Mouse (Mus musculus) layer of hippocampus, postnatal 25 days (tissue): ENCODE data around the gene Eaf1. TPM values are rescaled to one million over a fixed set of nuclear protein-coding genes. Genes with fewer than 3 reads are reported as not detected.
"Not testable (repeated sequence)": the region's sequence is repeated elsewhere in the genome, so short reads cannot be mapped to it uniquely, and the experiment has no call there.

Experiments used
- DNase-seq, 2 experiments: peaks; one replicate each; pipeline ENCODE4 v3.0.0; 2022; ENCODE audit warnings: mixed read lengths in 2 of 2, low spot score in 1 of 2; ENCODE audit errors: extremely low spot score in 1 of 2
- total RNA-seq, 2 experiments: library from RNA; stranded (reverse); gene quantifications; 2 replicates each; pipeline ENCODE4 v1.2.3; 2021

Gene Eaf1
- 10 to 100 TPM; 12.6 to 15.4 TPM for total RNA-seq

GRCm38 (mm10) chr14:31494349-31494974 is at the start of gene Eaf1:
Gene Eaf1 (plus strand): TSS chr14:31494399.
- DNase-seq: no peak

- no peak for DNase-seq
These were observed 45.2 kb upstream of the Eaf1 start for GRCm38 (mm10) chr14:31448994-31449393.

DNA sequence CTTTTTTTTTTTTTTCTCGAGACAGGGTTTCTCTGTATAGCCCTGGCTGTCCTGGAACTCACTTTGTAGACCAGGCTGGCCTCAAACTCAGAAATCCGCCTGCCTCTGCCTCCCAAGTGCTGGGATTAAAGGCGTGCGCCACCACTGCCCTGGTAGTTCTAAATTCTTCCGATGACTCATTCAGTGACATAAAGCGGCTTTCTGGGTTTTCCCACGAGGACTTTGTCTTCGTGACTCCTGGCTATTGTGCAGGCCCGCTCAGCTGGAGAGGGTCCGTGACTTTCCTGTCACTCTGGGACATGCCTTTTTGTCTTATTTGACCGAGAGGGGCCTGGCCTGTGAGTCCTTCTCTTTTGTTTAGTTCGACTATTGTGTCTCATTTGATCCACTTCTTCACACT is 40.3 kb upstream of the Eaf1 start:
- DNase-seq: not testable (repeated sequence)

- DNase-seq: no peak
These were observed 39.2 kb upstream of the Eaf1 start for GRCm38 (mm10) chr14:31454849-31455566.

- DNase-seq: no peak
These were observed 38.0 kb upstream of the Eaf1 start for GRCm38 (mm10) chr14:31456064-31456721.

DNA sequence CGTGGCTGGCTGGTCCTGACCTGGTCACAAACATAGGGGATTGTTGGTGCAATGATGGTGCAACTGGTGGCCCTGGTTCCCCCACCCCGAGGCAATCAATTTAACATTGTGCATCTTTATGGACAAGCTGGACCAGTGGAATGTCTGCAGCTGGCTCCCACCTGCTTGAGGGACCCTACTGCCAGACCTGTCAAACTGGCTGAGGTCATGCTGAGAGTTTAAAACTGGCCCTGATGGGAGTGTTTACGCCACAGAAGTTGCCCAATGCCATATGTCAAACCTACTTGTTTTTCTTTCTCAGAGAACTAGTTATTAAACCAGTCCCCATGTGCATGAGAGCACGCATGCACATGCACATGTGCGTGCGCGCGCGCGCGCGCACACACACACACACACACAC is 36.2 kb upstream of the Eaf1 start:
- DNase-seq: no peak

GRCm38 (mm10) chr14:31462226-31462625 is 32.0 kb upstream of the Eaf1 start:
- not testable (repeated sequence) for DNase-seq

DNA sequence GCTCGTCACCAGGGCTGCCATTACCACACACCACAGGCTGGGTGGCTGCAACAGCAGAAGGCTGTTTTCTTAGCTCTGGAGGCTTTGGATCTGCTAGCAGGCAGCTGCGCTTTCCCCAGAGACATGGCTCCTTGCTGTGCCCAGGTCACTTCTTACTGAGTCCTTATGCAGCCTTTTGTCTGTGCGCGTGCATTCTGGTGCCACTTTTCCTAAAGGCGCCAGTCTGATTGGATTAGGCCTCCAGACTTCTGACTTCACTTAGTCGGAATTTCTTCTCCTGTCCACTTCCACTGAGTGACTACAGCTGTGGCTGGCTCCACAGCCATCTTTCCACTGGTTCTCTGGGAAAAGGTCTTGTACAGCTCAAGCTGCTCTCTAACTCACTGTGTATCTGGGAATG is 31.3 kb upstream of the Eaf1 start:
- no peak for DNase-seq

DNA sequence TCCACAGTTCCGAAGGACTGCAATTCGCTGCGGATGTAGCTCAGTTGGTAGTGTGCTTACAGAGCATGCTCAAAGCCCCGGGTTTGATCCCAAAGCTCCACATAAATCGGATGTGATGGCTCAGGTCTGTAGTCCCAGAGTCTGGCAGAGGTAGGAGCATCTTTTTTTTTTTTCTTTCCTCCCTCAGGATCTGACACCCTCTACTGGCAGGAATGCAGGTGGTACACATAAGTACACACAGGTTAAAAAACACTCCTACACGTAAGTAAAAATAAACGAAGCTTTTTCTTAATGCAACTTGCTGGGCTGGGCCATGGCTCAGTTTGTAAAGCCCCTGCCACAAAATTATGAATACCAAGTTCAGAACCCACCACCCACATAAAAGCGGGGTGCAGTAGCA is 30.0 kb upstream of the Eaf1 start:
- DNase-seq: no peak

GRCm38 (mm10) chr14:31469711-31470110 is 24.5 kb upstream of the Eaf1 start:
- DNase-seq: no peak

DNA sequence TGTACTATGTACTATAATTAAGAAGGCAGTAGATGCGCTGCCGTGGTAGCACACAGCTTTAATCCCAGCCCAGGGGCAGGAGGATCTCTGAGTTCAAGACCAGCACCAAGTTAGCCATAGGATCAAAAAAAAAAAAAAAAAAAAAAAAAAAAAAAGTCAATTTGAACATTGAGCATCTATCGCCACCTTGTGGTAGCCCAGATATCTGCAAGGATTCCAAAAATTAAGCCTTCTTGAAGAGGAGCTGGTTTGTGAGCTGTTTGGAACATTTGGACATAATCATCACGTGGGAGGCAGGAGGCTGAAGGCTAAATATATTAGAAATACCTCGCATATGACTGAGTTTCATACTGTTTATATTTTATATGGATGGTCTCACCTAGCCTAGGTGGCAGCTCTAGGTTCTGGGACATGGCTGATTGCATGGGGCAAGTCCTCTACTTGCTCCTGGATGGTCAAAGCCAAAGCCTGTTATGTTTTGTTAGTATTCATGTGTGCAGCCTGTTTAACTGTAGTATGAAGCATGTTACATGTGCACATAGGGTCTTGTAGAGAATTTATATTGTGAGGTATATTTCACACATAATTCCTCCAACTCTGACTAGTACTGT is 21.6 kb upstream of the Eaf1 start:
- peak in 1 of 2 experiments; percentile 72 for DNase-seq

- DNase-seq: no peak
These were observed 20.9 kb upstream of the Eaf1 start for GRCm38 (mm10) chr14:31473297-31473696.

- DNase-seq: no peak
These were observed 11.8 kb upstream of the Eaf1 start for GRCm38 (mm10) chr14:31482417-31482816.

GRCm38 (mm10) chr14:31486465-31486864 is 7.7 kb upstream of the Eaf1 start:
- DNase-seq: no peak

GRCm38 (mm10) chr14:31488055-31488454 is 6.1 kb upstream of the Eaf1 start:
- no peak for DNase-seq

- DNase-seq: no peak
These were observed 298 bp upstream of the Eaf1 start for GRCm38 (mm10) chr14:31493901-31494300.

DNA sequence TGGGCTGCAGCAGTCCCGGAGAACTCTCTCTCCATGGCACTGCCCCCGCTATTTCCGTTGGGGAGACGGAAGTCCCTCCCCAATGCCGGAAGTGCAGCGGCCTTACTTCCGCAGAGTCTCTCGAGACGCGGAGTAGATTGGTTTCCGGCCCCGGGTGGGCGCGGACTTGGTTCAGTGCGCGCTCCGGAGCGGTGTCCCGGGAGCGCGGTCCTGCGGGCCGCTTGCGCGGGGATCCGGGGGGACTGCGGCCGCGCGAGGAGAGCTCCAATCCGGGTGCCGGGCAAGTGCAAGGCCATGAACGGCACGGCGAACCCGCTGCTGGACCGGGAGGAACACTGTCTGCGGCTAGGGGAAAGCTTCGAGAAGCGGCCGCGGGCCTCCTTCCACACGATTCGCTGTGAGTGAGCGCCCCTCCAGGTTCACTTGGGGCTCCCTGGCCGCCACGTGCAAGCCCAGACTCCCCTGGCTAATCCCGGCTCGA is 816 bp downstream of the Eaf1 start, which contains the start of gene Mettl6:
Gene Mettl6 (minus strand): TSS at position 66 of the 481 bp plus-strand sequence.
- peak; percentile 81 to 82 for DNase-seq

DNA sequence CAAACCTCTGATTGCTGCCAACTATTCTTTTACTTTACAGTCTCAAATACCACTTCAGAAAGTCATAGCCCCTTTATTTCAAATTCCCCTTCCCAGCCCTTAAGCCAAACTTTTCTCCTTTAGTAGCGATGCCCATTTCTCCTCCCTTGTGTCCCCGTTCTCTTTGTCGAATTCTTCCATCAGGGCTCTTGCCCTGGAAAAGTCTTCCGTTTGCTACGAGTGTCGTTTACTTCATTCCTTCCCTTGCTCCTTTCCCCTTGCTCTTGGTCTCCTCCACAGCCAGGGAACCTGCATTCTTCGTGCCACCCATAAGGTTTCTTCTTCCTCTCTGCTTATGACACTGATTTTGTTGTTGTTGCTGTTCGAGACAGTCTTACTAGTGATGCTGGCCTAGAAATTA is 1.3 kb downstream of the Eaf1 start:
- no peak for DNase-seq

- DNase-seq: no peak
These were observed 2.0 kb downstream of the Eaf1 start for GRCm38 (mm10) chr14:31496241-31496646.

DNA sequence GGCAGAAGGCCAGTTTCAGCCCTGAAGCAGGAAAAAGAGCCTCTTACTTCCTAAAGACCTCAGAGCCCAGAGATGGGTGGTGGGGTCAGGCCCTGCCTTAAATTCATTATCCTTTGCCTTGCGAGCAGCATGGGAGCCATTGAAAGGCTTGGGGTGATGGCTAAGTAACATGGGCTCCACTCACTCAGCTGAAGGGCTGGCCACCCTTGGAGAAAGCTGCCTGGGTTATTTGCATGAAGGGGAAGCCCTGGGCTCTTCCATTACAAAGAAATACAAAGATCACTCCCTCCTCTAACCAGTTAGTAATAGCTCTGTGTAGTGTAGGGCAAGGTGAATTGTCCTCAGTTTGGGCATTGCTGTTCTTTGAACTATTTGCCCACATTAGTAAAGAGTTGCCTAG is 5.3 kb downstream of the Eaf1 start:
- no peak for DNase-seq

DNA sequence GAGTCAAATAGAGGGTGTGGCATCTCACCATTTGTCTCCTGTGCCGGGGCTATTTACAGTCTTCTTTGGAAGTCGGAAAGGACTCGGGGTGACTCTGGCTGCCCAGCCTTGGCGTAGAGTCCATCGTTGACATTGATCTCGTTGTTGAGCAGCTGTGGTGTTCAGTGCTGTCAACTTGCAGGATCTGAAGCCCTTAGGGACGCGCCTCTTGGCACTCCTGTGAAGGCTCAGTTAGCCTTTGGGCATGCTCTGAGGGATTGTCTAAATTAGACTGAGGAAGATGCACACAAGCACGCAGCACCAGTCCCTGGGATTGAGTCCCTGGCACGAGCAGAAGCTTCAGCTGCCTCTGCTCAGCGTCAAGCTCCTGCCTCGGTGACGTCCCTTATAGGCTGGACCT is 9.2 kb downstream of the Eaf1 start:
- DNase-seq: no peak
